Mouse (Mus musculus) liver, embryonic 15.5 days (tissue): ENCODE measurements around the gene Kras. TPM values are rescaled to one million over a fixed set of nuclear protein-coding genes. Genes with fewer than 3 reads are reported as not detected.

Experiments used
- ATAC-seq: fragments of 200-750 bp; cut with Nextera tagmentation; 2 replicates; pipeline ENCODE4 v1.8.0; 2017; ENCODE audit warnings: moderate number of reproducible peaks, mild to moderate bottlenecking, moderate library complexity; ENCODE audit not compliant: insufficient read depth
- H3K27ac ChIP-seq: fragments of 300-500 bp; sonication (generic); replicated peaks from 2 replicates; pipeline ENCODE4 v1.5.1; 2015; ENCODE audit warnings: mild to moderate bottlenecking, inconsistent platforms
- H3K27me3 ChIP-seq: fragments of 300-500 bp; sonication (generic); 2 replicates; pipeline ENCODE4 v1.6.1; 2015; ENCODE audit warnings: mild to moderate bottlenecking, inconsistent platforms
- H3K36me3 ChIP-seq: fragments of 300-500 bp; sonication (generic); replicated peaks from 2 replicates; pipeline ENCODE4 v1.6.1; 2015; ENCODE audit warnings: moderate library complexity, mild to moderate bottlenecking, inconsistent platforms
- H3K4me1 ChIP-seq: fragments of 300-500 bp; sonication (generic); replicated peaks from 2 replicates; pipeline ENCODE4 v1.6.1; 2015; ENCODE audit warnings: inconsistent platforms
- H3K4me2 ChIP-seq: fragments of 300-500 bp; sonication (generic); 2 replicates; pipeline ENCODE4 v1.6.1; 2015; ENCODE audit warnings: moderate library complexity, mild to moderate bottlenecking, inconsistent platforms
- H3K4me3 ChIP-seq: fragments of 300-500 bp; sonication (generic); replicated peaks from 2 replicates; pipeline ENCODE4 v1.5.1; 2015; ENCODE audit warnings: mild to moderate bottlenecking, inconsistent platforms
- H3K9ac ChIP-seq: fragments of 300-500 bp; sonication (generic); 2 replicates; pipeline ENCODE4 v1.6.1; 2015; ENCODE audit warnings: moderate library complexity, mild to moderate bottlenecking, inconsistent platforms
- H3K9me3 ChIP-seq: fragments of 300-500 bp; sonication (generic); replicated peaks from 2 replicates; pipeline ENCODE4 v1.6.1; 2016; ENCODE audit warnings: inconsistent platforms
- WGBS: fragments of 180-500 bp; shearing (Covaris S2); methylation state at CpG from one replicate; pipeline ENCODE4 v1.1.7; 2015; ENCODE audit warnings: mixed read lengths; ENCODE audit not compliant: insufficient replicate concordance; 5-methylcytosine and 5-hydroxymethylcytosine counted together
- polyA plus RNA-seq: library from polyadenylated mRNA; unstranded; fragments of >200 nt; fragmentation: Nextera tagmentation; extraction: Ambion mirVana; gene quantifications from 2 replicates; pipeline ENCODE4 v1.2.1, GENCODE M21; 2015

Gene Kras
- polyA plus RNA-seq, 1 experiment from 2014 or later, result 51.8 TPM

- H3K27ac ChIP-seq, result no peak overlapping the region
- peaks cover 2% of the 10 kb centered on the region; the same call in 1 of the 2 replicates for H3K4me1 ChIP-seq
- peak overlapping the region; percentile 26 for H3K4me3 ChIP-seq
- no peak for ATAC-seq
- no peaks in the 10 kb centered on the region for H3K36me3 ChIP-seq
- H3K4me2 ChIP-seq, result peak overlapping the region; percentile 54
- H3K9ac ChIP-seq, result no peak overlapping the region
- H3K9me3 ChIP-seq, result no peaks in the 10 kb centered on the region
- 50% methylated on average over 27 of the region's 27 CpGs for WGBS
- no peaks in the 10 kb centered on the region for H3K27me3 ChIP-seq
These were observed 62.6 kb downstream of the Kras start for GRCm38 (mm10) chr6:145187093-145188088.

- no peaks in the 10 kb centered on the region for H3K36me3 ChIP-seq
- 50% methylated on average over 1 of the region's 1 CpGs for WGBS
- no peak overlapping the region for H3K4me2 ChIP-seq
- peaks cover 2% of the 10 kb centered on the region; the same call in 1 of the 2 replicates for H3K4me1 ChIP-seq
- H3K27ac ChIP-seq, result no peak overlapping the region
- H3K9ac ChIP-seq, result no peak overlapping the region
- no peak overlapping the region for H3K4me3 ChIP-seq
- H3K9me3 ChIP-seq, result no peaks in the 10 kb centered on the region
- no peaks in the 10 kb centered on the region for H3K27me3 ChIP-seq
- no peak for ATAC-seq
These were observed 63.9 kb downstream of the Kras start for GRCm38 (mm10) chr6:145186096-145186495.

- H3K4me3 ChIP-seq, result no peak overlapping the region
- no peaks in the 10 kb centered on the region for H3K9me3 ChIP-seq
- H3K4me1 ChIP-seq, result no peaks in the 10 kb centered on the region
- ATAC-seq, result no peak
- WGBS, result 56% methylated on average over 8 of the region's 8 CpGs
- no peak overlapping the region for H3K27ac ChIP-seq
- H3K9ac ChIP-seq, result no peak overlapping the region
- H3K36me3 ChIP-seq, result no peaks in the 10 kb centered on the region
- H3K27me3 ChIP-seq, result no peaks in the 10 kb centered on the region
- no peak overlapping the region for H3K4me2 ChIP-seq
These were observed 68.0 kb downstream of the Kras start for GRCm38 (mm10) chr6:145182044-145182443.

- H3K36me3 ChIP-seq, result no peaks in the 10 kb centered on the region
- H3K4me2 ChIP-seq, result no peak overlapping the region
- H3K27me3 ChIP-seq, result no peaks in the 10 kb centered on the region
- 41% methylated on average over 6 of the region's 6 CpGs for WGBS
- H3K9ac ChIP-seq, result no peak overlapping the region
- H3K27ac ChIP-seq, result no peak overlapping the region
- H3K4me3 ChIP-seq, result no peak overlapping the region
- no peaks in the 10 kb centered on the region for H3K9me3 ChIP-seq
- 0 out of 2 replicates have a peak, but pooled peaks cover 4% of the 10 kb centered on the region for H3K4me1 ChIP-seq
- ATAC-seq, result no peak
These were observed 70.4 kb downstream of the Kras start for GRCm38 (mm10) chr6:145179665-145180064.

- WGBS, result 71% methylated on average over 10 of the region's 10 CpGs
- no peak for ATAC-seq
- Histone ChIP-seq H3K9me3 (no peaks in the 10 kb centered on the region), H3K4me3 (no peak overlapping the region), H3K4me1 (0 out of 2 replicates have a peak, but pooled peaks cover 4% of the 10 kb centered on the region), H3K9ac (no peak overlapping the region), H3K27ac (no peak overlapping the region), H3K36me3 (no peaks in the 10 kb centered on the region), H3K27me3 (no peaks in the 10 kb centered on the region), H3K4me2 (no peak overlapping the region)
These were observed 73.6 kb downstream of the Kras start for GRCm38 (mm10) chr6:145176474-145176873.

- no peaks in the 10 kb centered on the region for H3K27me3 ChIP-seq
- 0 out of 2 replicates have a peak, but pooled peaks cover 4% of the 10 kb centered on the region for H3K4me1 ChIP-seq
- H3K27ac ChIP-seq, result no peak overlapping the region
- WGBS, result 47% methylated on average over 9 of the region's 9 CpGs
- no peaks in the 10 kb centered on the region for H3K9me3 ChIP-seq
- no peak for ATAC-seq
- no peak overlapping the region for H3K4me3 ChIP-seq
- no peaks in the 10 kb centered on the region for H3K36me3 ChIP-seq
- no peak overlapping the region for H3K9ac ChIP-seq
- H3K4me2 ChIP-seq, result no peak overlapping the region
These were observed 74.5 kb downstream of the Kras start for GRCm38 (mm10) chr6:145175571-145175981.

GRCm38 (mm10) chr6:145173781-145174191, 76.3 kb downstream of the Kras start:
- no peak overlapping the region for H3K27ac ChIP-seq
- 47% methylated on average over 11 of the region's 11 CpGs for WGBS
- no peak overlapping the region for H3K4me2 ChIP-seq
- no peaks in the 10 kb centered on the region for H3K27me3 ChIP-seq
- peak; percentile 49; the same call in 1 of the 2 replicates for ATAC-seq
- H3K36me3 ChIP-seq, result no peaks in the 10 kb centered on the region
- no peaks in the 10 kb centered on the region for H3K9me3 ChIP-seq
- 0 out of 2 replicates have a peak, but pooled peaks cover 4% of the 10 kb centered on the region for H3K4me1 ChIP-seq
- no peak overlapping the region for H3K4me3 ChIP-seq
- no peak overlapping the region for H3K9ac ChIP-seq

GRCm38 (mm10) chr6:145171892-145172606, 78.0 kb downstream of the Kras start:
- no peak overlapping the region for H3K9ac ChIP-seq
- no peak overlapping the region for H3K27ac ChIP-seq
- no peak overlapping the region for H3K4me2 ChIP-seq
- 79% methylated on average over 14 of the region's 14 CpGs for WGBS
- no peak for ATAC-seq
- H3K4me1 ChIP-seq, result 0 out of 2 replicates have a peak, but pooled peaks cover 4% of the 10 kb centered on the region
- no peaks in the 10 kb centered on the region for H3K27me3 ChIP-seq
- H3K9me3 ChIP-seq, result no peaks in the 10 kb centered on the region
- H3K4me3 ChIP-seq, result no peak overlapping the region
- H3K36me3 ChIP-seq, result no peaks in the 10 kb centered on the region

Other genes with a start within 250 kb of the Kras start
- gene Bcat1, start 174.1 kb downstream of the Kras start, polyA plus RNA-seq, result 0.94 and 1.3 TPM in 2 replicates
- gene Lrmp, start 134.6 kb downstream of the Kras start, polyA plus RNA-seq, result 14.5 and 15.1 TPM in 2 replicates
- gene Casc1, start 39.2 kb downstream of the Kras start, polyA plus RNA-seq, result 0.10 and 0.13 TPM in 2 replicates
- gene Etfrf1, start 39.1 kb downstream of the Kras start, polyA plus RNA-seq, result 15.4 and 15.7 TPM in 2 replicates